ENCODE assay signal across 8 mouse cellular contexts in genomic region chr12:100479892-100480621, GRCm38 (mm10). TPM values are rescaled to one million over a fixed set of nuclear protein-coding genes. Genes with fewer than 3 reads are reported as not detected.
DNase-seq lines count a peak whose midpoint lies in the region; ATAC-seq lines count a peak whose summit lies in the region.

No protein-coding gene starts in this region.

- no peak overlapping the region for H3K4me3 ChIP-seq in heart, embryonic 16.5 days (ENCODE audit: low read length)

- H3K27me3 ChIP-seq in heart, embryonic 16.5 days (ENCODE audit: control insufficient read depth, insufficient read depth, low read length), result no peaks in the 10 kb centered on the region

- no peak overlapping the region for H3K27ac ChIP-seq in heart, embryonic 16.5 days (ENCODE audit: low read length)

- H3K9me3 ChIP-seq in heart, embryonic 16.5 days (replicated peaks; ENCODE audit: control insufficient read depth, low read length), result no peaks in the 10 kb centered on the region

- peak; percentile 40; the same call in 1 of the 2 replicates for ATAC-seq in heart, embryonic 16.5 days (replicated peaks; ENCODE audit: extremely low read depth, insufficient read depth, low FRiP score)

- peak; percentile 36 for DNase-seq in cerebellum, adult 8-10 months
- no peak for DNase-seq in cerebellum, adult 11-12 months
- peak; percentile 37 for DNase-seq in MN1 (ENCODE audit: low spot score)
- peak; percentile 95 for DNase-seq in embryo, embryonic 10 days (ENCODE audit: low spot score)
- peak; percentile 79 to 82 for DNase-seq in kidney, postnatal 25 days
- peak; percentile 90 for DNase-seq in mesoderm, embryonic 11.5 days (ENCODE audit: low read depth, low spot score)
- DNase-seq in spleen, postnatal 36 days (ENCODE audit: low spot score in 2 of 2), result peak; percentile 68 to 72

- peaks cover 11% of the 10 kb centered on the region for H3K4me1 ChIP-seq in heart, embryonic 16.5 days (ENCODE audit: control insufficient read depth, insufficient read depth, low read length)

- H3K4me2 ChIP-seq in heart, embryonic 16.5 days (ENCODE audit: low read depth, low read length), result no peak overlapping the region

- H3K36me3 ChIP-seq in heart, embryonic 16.5 days (ENCODE audit: control insufficient read depth, insufficient read depth), result no peaks in the 10 kb centered on the region

- 31% methylated on average over 7 of the region's 7 CpGs for WGBS in heart, embryonic 16.5 days

- H3K9ac ChIP-seq in heart, embryonic 16.5 days (ENCODE audit: low read length), result no peak overlapping the region

RNA-seq across cellular contexts. Expression of gene Ttc7b, which starts 40.6 kb away (rescaled TPM):
- polyA plus RNA-seq in heart, embryonic 16.5 days (2015; fragmentation: Nextera tagmentation; extraction: Ambion mirVana), result 6.7 and 7.3 TPM in 2 replicates
